Mouse (Mus musculus) hindbrain, embryonic 16.5 days (tissue): ENCODE measurements at regions not wholly inside any gene's neighbourhood (a gene's known extent, or its start where the extent isn't known, plus 50 kb on each side); places are given as distances from the start of the nearest gene placed in this dataset.

Source experiments
- ATAC-seq: fragments of 200-750 bp; cut with Nextera tagmentation; 2 replicates; pipeline ENCODE4 v1.8.0; 2017; ENCODE audit warnings: moderate TSS enrichment, moderate library complexity
- H3K27ac ChIP-seq: fragments of 300-500 bp; sonication (generic); 2 replicates; pipeline ENCODE4 v1.5.1; 2014; ENCODE audit warnings: low read depth, mild to moderate bottlenecking, control low read depth, low read length, moderate library complexity
- H3K27me3 ChIP-seq: fragments of 300-500 bp; sonication (generic); replicated peaks from 2 replicates; pipeline ENCODE4 v1.6.1; 2014; ENCODE audit warnings: low read length; ENCODE audit not compliant: control insufficient read depth, insufficient read depth
- H3K36me3 ChIP-seq: fragments of 300-500 bp; sonication (generic); 2 replicates; pipeline ENCODE4 v1.6.1; 2014; ENCODE audit warnings: mild to moderate bottlenecking, low read length, moderate library complexity, mixed read lengths; ENCODE audit not compliant: control insufficient read depth, insufficient read depth
- H3K4me1 ChIP-seq: fragments of 300-500 bp; sonication (generic); 2 replicates; pipeline ENCODE4 v1.6.1; 2014; ENCODE audit warnings: low read depth, low read length; ENCODE audit not compliant: control insufficient read depth, insufficient read depth
- H3K4me2 ChIP-seq: fragments of 300-500 bp; sonication (generic); 2 replicates; pipeline ENCODE4 v1.6.1; 2014; ENCODE audit warnings: mild to moderate bottlenecking, low read length, control low read depth, moderate library complexity
- H3K4me3 ChIP-seq: fragments of 300-500 bp; sonication (generic); 2 replicates; pipeline ENCODE4 v1.5.1; 2014; ENCODE audit warnings: mild to moderate bottlenecking, low read length, control low read depth, moderate library complexity
- H3K9ac ChIP-seq: fragments of 300-500 bp; sonication (generic); 2 replicates; pipeline ENCODE4 v1.6.1; 2014; ENCODE audit warnings: low read depth, mild to moderate bottlenecking, control low read depth, low read length, moderate library complexity
- H3K9me3 ChIP-seq: fragments of 300-500 bp; sonication (generic); 2 replicates; pipeline ENCODE4 v1.6.1; 2014; ENCODE audit warnings: mild to moderate bottlenecking, low read length, moderate library complexity; ENCODE audit not compliant: control insufficient read depth
- WGBS: fragments of 180-500 bp; shearing (Covaris S2); extraction: QIAGEN DNeasy Blood & Tissue Kit; methylation state at CpG from one replicate; pipeline ENCODE4 v1.1.7; 2014; 5-methylcytosine and 5-hydroxymethylcytosine counted together

- H3K4me3 ChIP-seq: no peak overlapping the region
- H3K4me1 ChIP-seq: no peaks in the 10 kb centered on the region
- no peak overlapping the region for H3K9ac ChIP-seq
- no peaks in the 10 kb centered on the region for H3K36me3 ChIP-seq
- ATAC-seq: no peak
- no peaks in the 10 kb centered on the region for H3K27me3 ChIP-seq
- WGBS: 92% methylated on average over 5 of the region's 5 CpGs
- H3K27ac ChIP-seq: no peak overlapping the region
- H3K9me3 ChIP-seq: no peaks in the 10 kb centered on the region
- H3K4me2 ChIP-seq: no peak overlapping the region
Observed at GRCm38 (mm10) chr12:54369217-54369616, 165.6 kb upstream of the Egln3 start.

GRCm38 (mm10) chr12:54364381-54365095 is 160.9 kb upstream of the Egln3 start:
- 0 out of 2 replicates have a peak, but pooled peaks have one; percentile 52 for ATAC-seq
- no peaks in the 10 kb centered on the region for H3K27me3 ChIP-seq
- H3K4me2 ChIP-seq: no peak overlapping the region
- H3K36me3 ChIP-seq: no peaks in the 10 kb centered on the region
- no peaks in the 10 kb centered on the region for H3K9me3 ChIP-seq
- no peak overlapping the region for H3K27ac ChIP-seq
- H3K9ac ChIP-seq: no peak overlapping the region
- no peak overlapping the region for H3K4me3 ChIP-seq
- no peaks in the 10 kb centered on the region for H3K4me1 ChIP-seq
- 41% methylated on average over 11 of the region's 11 CpGs for WGBS

GRCm38 (mm10) chr12:54361762-54362161 is 158.1 kb upstream of the Egln3 start:
- Histone ChIP-seq H3K27ac (no peak overlapping the region), H3K27me3 (no peaks in the 10 kb centered on the region), H3K36me3 (no peaks in the 10 kb centered on the region), H3K9me3 (no peaks in the 10 kb centered on the region), H3K4me2 (no peak overlapping the region), H3K4me3 (no peak overlapping the region), H3K9ac (no peak overlapping the region), H3K4me1 (no peaks in the 10 kb centered on the region)
- ATAC-seq: no peak
- 95% methylated on average over 4 of the region's 4 CpGs for WGBS

- Histone ChIP-seq H3K36me3 (no peaks in the 10 kb centered on the region), H3K4me3 (no peak overlapping the region), H3K27ac (no peak overlapping the region), H3K27me3 (no peaks in the 10 kb centered on the region), H3K9ac (no peak overlapping the region), H3K4me1 (peaks cover 7% of the 10 kb centered on the region), H3K9me3 (no peaks in the 10 kb centered on the region), H3K4me2 (no peak overlapping the region)
- 27% methylated on average over 6 of the region's 6 CpGs for WGBS
- ATAC-seq: no peak
Observed at GRCm38 (mm10) chr12:54354187-54354586, 150.5 kb upstream of the Egln3 start.

GRCm38 (mm10) chr12:54353694-54354093 is 150.0 kb upstream of the Egln3 start:
- Histone ChIP-seq H3K9me3 (no peaks in the 10 kb centered on the region), H3K27ac (no peak overlapping the region)
- 27% methylated on average over 7 of the region's 7 CpGs for WGBS

GRCm38 (mm10) chr12:54352963-54353606 is 149.4 kb upstream of the Egln3 start:
- H3K4me1 ChIP-seq: peaks cover 7% of the 10 kb centered on the region
- no peak for ATAC-seq
- no peak overlapping the region; the same call in 1 of the 2 replicates for H3K4me3 ChIP-seq
- no peaks in the 10 kb centered on the region for H3K36me3 ChIP-seq
- H3K4me2 ChIP-seq: peak overlapping the region; percentile 45
- H3K27me3 ChIP-seq: no peaks in the 10 kb centered on the region
- WGBS: 47% methylated on average over 10 of the region's 10 CpGs
- H3K9ac ChIP-seq: 0 out of 2 replicates have a peak overlapping the region, but pooled peaks have one; percentile 17
- H3K27ac ChIP-seq: no peak overlapping the region
- no peaks in the 10 kb centered on the region for H3K9me3 ChIP-seq

More at GRCm38 (mm10) chr12:54353694-54354093, 150.0 kb upstream of the Egln3 start:
- Histone ChIP-seq H3K4me1 (peaks cover 7% of the 10 kb centered on the region), H3K4me3 (no peak overlapping the region), H3K36me3 (no peaks in the 10 kb centered on the region), H3K4me2 (no peak overlapping the region), H3K9ac (no peak overlapping the region), H3K27me3 (no peaks in the 10 kb centered on the region)
- 0 out of 2 replicates have a peak, but pooled peaks have one; percentile 30 for ATAC-seq

- Histone ChIP-seq H3K36me3 (no peaks in the 10 kb centered on the region), H3K27me3 (no peaks in the 10 kb centered on the region), H3K9ac (no peak overlapping the region), H3K4me3 (no peak overlapping the region), H3K27ac (no peak overlapping the region), H3K4me1 (peaks cover 7% of the 10 kb centered on the region), H3K9me3 (no peaks in the 10 kb centered on the region), H3K4me2 (no peak overlapping the region)
- peak; percentile 70; the same call in 1 of the 2 replicates for ATAC-seq
- WGBS: 35% methylated on average over 1 of the region's 1 CpGs
Observed at GRCm38 (mm10) chr12:54350293-54350692, 146.6 kb upstream of the Egln3 start.

GRCm38 (mm10) chr12:54349403-54349802 is 145.7 kb upstream of the Egln3 start:
- no peak for ATAC-seq
- no peak overlapping the region for H3K4me3 ChIP-seq
- no peak overlapping the region for H3K4me2 ChIP-seq
- H3K27me3 ChIP-seq: no peaks in the 10 kb centered on the region
- no peaks in the 10 kb centered on the region for H3K9me3 ChIP-seq
- H3K9ac ChIP-seq: no peak overlapping the region
- no peaks in the 10 kb centered on the region for H3K36me3 ChIP-seq
- H3K27ac ChIP-seq: no peak overlapping the region
- WGBS: 84% methylated on average over 2 of the region's 2 CpGs
- H3K4me1 ChIP-seq: peaks cover 7% of the 10 kb centered on the region

GRCm38 (mm10) chr12:54343493-54343892 is 139.8 kb upstream of the Egln3 start:
- 88% methylated on average over 5 of the region's 5 CpGs for WGBS
- no peak for ATAC-seq
- H3K4me3 ChIP-seq: no peak overlapping the region

More at GRCm38 (mm10) chr12:54343493-54343892, 139.8 kb upstream of the Egln3 start:
- Histone ChIP-seq H3K36me3 (no peaks in the 10 kb centered on the region), H3K4me2 (no peak overlapping the region), H3K27me3 (no peaks in the 10 kb centered on the region), H3K9me3 (no peaks in the 10 kb centered on the region), H3K9ac (no peak overlapping the region), H3K27ac (no peak overlapping the region), H3K4me1 (no peaks in the 10 kb centered on the region)
